Mouse (Mus musculus): Measurements from ENCODE around the gene Lekr1. TPM values are rescaled to one million over a fixed set of nuclear protein-coding genes. Genes with fewer than 3 reads are reported as not detected.

The Lekr1 gene
- total RNA-seq, 1 experiment: 1.2 TPM

- Histone ChIP-seq H3K9ac (ENCODE audit: insufficient read depth, low read depth, low read length, poor library complexity, severe bottlenecking) (no peak overlapping the region), H3K4me3 (ENCODE audit: insufficient read depth in 1 of 2, low read depth in 1 of 2, low read length in 2 of 2, poor library complexity in 1 of 2, severe bottlenecking in 1 of 2) (no peak overlapping the region), H3K36me3 (ENCODE audit: control insufficient read depth, insufficient read depth, low read length, poor library complexity, severe bottlenecking) (no peaks in the 10 kb centered on the region), H3K27ac (ENCODE audit: insufficient read depth, low read depth, low read length, poor library complexity, severe bottlenecking) (no peak overlapping the region), H3K4me1 (ENCODE audit: control insufficient read depth in 2 of 2, insufficient read depth in 2 of 2, low read length in 2 of 2, poor library complexity in 1 of 2) (no peaks in the 10 kb centered on the region), H3K9me3 (ENCODE audit: control insufficient read depth, insufficient read depth, low read depth, low read length) (no peaks in the 10 kb centered on the region)
- TF ChIP-seq MAFK (IDR thresholded peaks at IDR 0.05; ENCODE audit: insufficient read depth, low read depth, low read length) (no peak), ZC3H11A (IDR thresholded peaks at IDR 0.05; ENCODE audit: borderline replicate concordance, low read depth, low read length) (no peak), CHD2 (IDR thresholded peaks at IDR 0.05; ENCODE audit: low read depth, low read length) (no peak), ZNF384 (IDR thresholded peaks at IDR 0.05; ENCODE audit: low read depth, low read length) (no peak), HCFC1 (IDR thresholded peaks at IDR 0.05; ENCODE audit: borderline replicate concordance, insufficient read depth, low read length) (no peak)
- peak; percentile 19 for DNase-seq (ENCODE audit: low read depth, low spot score)
- in situ Hi-C loops (cut with MboI; ENCODE audit: low sequenced_read_pairs in 2 of 2, unreplicated experiment in 2 of 2): no loop called here
Measured at GRCm38 (mm10) chr3:65824886-65825285, 158.9 kb downstream of the Lekr1 start.

GRCm38 (mm10) chr3:65826716-65827115, 160.7 kb downstream of the Lekr1 start:
- TF ChIP-seq CHD2 (IDR thresholded peaks at IDR 0.05; ENCODE audit: low read depth, low read length) (no peak), MAFK (IDR thresholded peaks at IDR 0.05; ENCODE audit: insufficient read depth, low read depth, low read length) (no peak), ZC3H11A (IDR thresholded peaks at IDR 0.05; ENCODE audit: borderline replicate concordance, low read depth, low read length) (no peak), HCFC1 (IDR thresholded peaks at IDR 0.05; ENCODE audit: borderline replicate concordance, insufficient read depth, low read length) (no peak), ZNF384 (IDR thresholded peaks at IDR 0.05; ENCODE audit: low read depth, low read length) (no peak)
- Histone ChIP-seq H3K36me3 (ENCODE audit: control insufficient read depth, insufficient read depth, low read length, poor library complexity, severe bottlenecking) (no peaks in the 10 kb centered on the region), H3K9ac (ENCODE audit: insufficient read depth, low read depth, low read length, poor library complexity, severe bottlenecking) (no peak overlapping the region), H3K4me1 (ENCODE audit: control insufficient read depth in 2 of 2, insufficient read depth in 2 of 2, low read length in 2 of 2, poor library complexity in 1 of 2) (no peaks in the 10 kb centered on the region), H3K9me3 (ENCODE audit: control insufficient read depth, insufficient read depth, low read depth, low read length) (no peaks in the 10 kb centered on the region), H3K4me3 (ENCODE audit: insufficient read depth in 1 of 2, low read depth in 1 of 2, low read length in 2 of 2, poor library complexity in 1 of 2, severe bottlenecking in 1 of 2) (no peak overlapping the region), H3K27ac (ENCODE audit: insufficient read depth, low read depth, low read length, poor library complexity, severe bottlenecking) (no peak overlapping the region)
- DNase-seq (ENCODE audit: low read depth, low spot score): no peak
- in situ Hi-C loops (cut with MboI; ENCODE audit: low sequenced_read_pairs in 2 of 2, unreplicated experiment in 2 of 2): no loop called here

GRCm38 (mm10) chr3:65827400-65827799, 161.4 kb downstream of the Lekr1 start:
- no peak for DNase-seq (ENCODE audit: low read depth, low spot score)
- Histone ChIP-seq H3K9me3 (ENCODE audit: control insufficient read depth, insufficient read depth, low read depth, low read length) (no peaks in the 10 kb centered on the region), H3K27ac (ENCODE audit: insufficient read depth, low read depth, low read length, poor library complexity, severe bottlenecking) (no peak overlapping the region), H3K4me1 (ENCODE audit: control insufficient read depth in 2 of 2, insufficient read depth in 2 of 2, low read length in 2 of 2, poor library complexity in 1 of 2) (no peaks in the 10 kb centered on the region), H3K4me3 (ENCODE audit: insufficient read depth in 1 of 2, low read depth in 1 of 2, low read length in 2 of 2, poor library complexity in 1 of 2, severe bottlenecking in 1 of 2) (no peak overlapping the region), H3K9ac (ENCODE audit: insufficient read depth, low read depth, low read length, poor library complexity, severe bottlenecking) (no peak overlapping the region), H3K36me3 (ENCODE audit: control insufficient read depth, insufficient read depth, low read length, poor library complexity, severe bottlenecking) (no peaks in the 10 kb centered on the region)
- in situ Hi-C loops (cut with MboI; ENCODE audit: low sequenced_read_pairs in 2 of 2, unreplicated experiment in 2 of 2): no loop called here
- no peak for TF ChIP-seq HCFC1 (IDR thresholded peaks at IDR 0.05; ENCODE audit: borderline replicate concordance, insufficient read depth, low read length)
- TF ChIP-seq CHD2 (IDR thresholded peaks at IDR 0.05; ENCODE audit: low read depth, low read length): no peak
- TF ChIP-seq MAFK (IDR thresholded peaks at IDR 0.05; ENCODE audit: insufficient read depth, low read depth, low read length): no peak
- TF ChIP-seq ZC3H11A (IDR thresholded peaks at IDR 0.05; ENCODE audit: borderline replicate concordance, low read depth, low read length): no peak
- no peak for TF ChIP-seq ZNF384 (IDR thresholded peaks at IDR 0.05; ENCODE audit: low read depth, low read length)

DNA sequence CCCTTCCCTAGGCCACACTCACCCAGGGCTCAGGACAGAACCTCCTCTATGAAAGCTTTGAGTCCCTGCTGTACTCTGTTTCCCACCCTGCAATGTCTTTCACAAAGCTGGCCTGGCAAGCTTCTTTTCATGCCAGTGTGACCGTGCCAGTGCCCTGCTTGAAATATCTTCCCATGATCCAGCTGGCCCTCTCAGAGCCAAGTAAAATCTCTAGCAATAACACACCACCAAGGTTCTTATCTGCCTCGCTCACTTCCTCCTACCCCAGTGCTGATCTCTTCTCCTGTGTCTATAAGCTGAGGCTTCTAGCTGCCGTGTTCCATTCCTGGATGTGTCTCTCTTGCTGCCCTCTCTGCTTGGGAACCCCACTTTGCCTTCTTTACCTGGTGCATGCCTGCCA, 162.0 kb downstream of the Lekr1 start:
- H3K4me1 ChIP-seq (ENCODE audit: control insufficient read depth in 2 of 2, insufficient read depth in 2 of 2, low read length in 2 of 2, poor library complexity in 1 of 2): no peaks in the 10 kb centered on the region
- H3K9me3 ChIP-seq (ENCODE audit: control insufficient read depth, insufficient read depth, low read depth, low read length): no peaks in the 10 kb centered on the region
- no peak for DNase-seq (ENCODE audit: low read depth, low spot score)
- H3K27ac ChIP-seq (ENCODE audit: insufficient read depth, low read depth, low read length, poor library complexity, severe bottlenecking): no peak overlapping the region
- no peaks in the 10 kb centered on the region for H3K36me3 ChIP-seq (ENCODE audit: control insufficient read depth, insufficient read depth, low read length, poor library complexity, severe bottlenecking)
- no peak overlapping the region for H3K9ac ChIP-seq (ENCODE audit: insufficient read depth, low read depth, low read length, poor library complexity, severe bottlenecking)
- H3K4me3 ChIP-seq (ENCODE audit: insufficient read depth in 1 of 2, low read depth in 1 of 2, low read length in 2 of 2, poor library complexity in 1 of 2, severe bottlenecking in 1 of 2): no peak overlapping the region
- in situ Hi-C loops (cut with MboI; ENCODE audit: low sequenced_read_pairs in 2 of 2, unreplicated experiment in 2 of 2): no loop called here
- TF ChIP-seq HCFC1 (IDR thresholded peaks at IDR 0.05; ENCODE audit: borderline replicate concordance, insufficient read depth, low read length) (no peak), CHD2 (IDR thresholded peaks at IDR 0.05; ENCODE audit: low read depth, low read length) (no peak), ZNF384 (IDR thresholded peaks at IDR 0.05; ENCODE audit: low read depth, low read length) (no peak), MAFK (IDR thresholded peaks at IDR 0.05; ENCODE audit: insufficient read depth, low read depth, low read length) (no peak), ZC3H11A (IDR thresholded peaks at IDR 0.05; ENCODE audit: borderline replicate concordance, low read depth, low read length) (no peak)

- Histone ChIP-seq H3K9ac (ENCODE audit: insufficient read depth, low read depth, low read length, poor library complexity, severe bottlenecking) (no peak overlapping the region), H3K27ac (ENCODE audit: insufficient read depth, low read depth, low read length, poor library complexity, severe bottlenecking) (no peak overlapping the region), H3K9me3 (ENCODE audit: control insufficient read depth, insufficient read depth, low read depth, low read length) (no peaks in the 10 kb centered on the region), H3K4me1 (ENCODE audit: control insufficient read depth in 2 of 2, insufficient read depth in 2 of 2, low read length in 2 of 2, poor library complexity in 1 of 2) (no peaks in the 10 kb centered on the region), H3K4me3 (ENCODE audit: insufficient read depth in 1 of 2, low read depth in 1 of 2, low read length in 2 of 2, poor library complexity in 1 of 2, severe bottlenecking in 1 of 2) (no peak overlapping the region), H3K36me3 (ENCODE audit: control insufficient read depth, insufficient read depth, low read length, poor library complexity, severe bottlenecking) (no peaks in the 10 kb centered on the region)
- TF ChIP-seq HCFC1 (IDR thresholded peaks at IDR 0.05; ENCODE audit: borderline replicate concordance, insufficient read depth, low read length) (no peak), CHD2 (IDR thresholded peaks at IDR 0.05; ENCODE audit: low read depth, low read length) (no peak), ZNF384 (IDR thresholded peaks at IDR 0.05; ENCODE audit: low read depth, low read length) (no peak), ZC3H11A (IDR thresholded peaks at IDR 0.05; ENCODE audit: borderline replicate concordance, low read depth, low read length) (no peak), MAFK (IDR thresholded peaks at IDR 0.05; ENCODE audit: insufficient read depth, low read depth, low read length) (no peak)
- in situ Hi-C loops (cut with MboI; ENCODE audit: low sequenced_read_pairs in 2 of 2, unreplicated experiment in 2 of 2): no loop called here
- DNase-seq (ENCODE audit: low read depth, low spot score): no peak
Measured at GRCm38 (mm10) chr3:65829230-65829629, 163.2 kb downstream of the Lekr1 start.
